Mouse (Mus musculus): Measurements from ENCODE around the gene Ralbp1. TPM values are rescaled to one million over a fixed set of nuclear protein-coding genes. Genes with fewer than 3 reads are reported as not detected.
A peak's percentile ranks its signal among the peaks of the same experiment; 100 is the strongest.

Gene Ralbp1
- polyA plus RNA-seq, 1 experiment from 2014 or later = 43.9 TPM

- H3K27ac ChIP-seq (replicated peaks) = no peak overlapping the region
- no peak overlapping the region for H3K4me2 ChIP-seq
- WGBS = 61% methylated on average over 6 of the region's 6 CpGs
- H3K9ac ChIP-seq = no peak overlapping the region
- no peak for ATAC-seq (ENCODE audit: extremely low read depth, insufficient number of reproducible peaks, low FRiP score, low TSS enrichment)
- H3K4me3 ChIP-seq = no peak overlapping the region
- H3K27me3 ChIP-seq (replicated peaks) = no peaks in the 10 kb centered on the region
- peaks cover 5% of the 10 kb centered on the region for H3K36me3 ChIP-seq
- peaks cover 9% of the 10 kb centered on the region for H3K4me1 ChIP-seq
- no peaks in the 10 kb centered on the region for H3K9me3 ChIP-seq
These were observed 28.5 kb upstream of the Ralbp1 start for GRCm38 (mm10) chr17:65914083-65914482.

GRCm38 (mm10) chr17:65912202-65912601 is 26.6 kb upstream of the Ralbp1 start:
- no peak overlapping the region for H3K9ac ChIP-seq
- peaks cover 15% of the 10 kb centered on the region for H3K4me1 ChIP-seq
- no peak overlapping the region for H3K27ac ChIP-seq (replicated peaks)
- no peaks in the 10 kb centered on the region for H3K9me3 ChIP-seq
- no peak for ATAC-seq (ENCODE audit: extremely low read depth, insufficient number of reproducible peaks, low FRiP score, low TSS enrichment)
- H3K4me3 ChIP-seq = no peak overlapping the region
- no peaks in the 10 kb centered on the region for H3K36me3 ChIP-seq
- H3K27me3 ChIP-seq (replicated peaks) = no peaks in the 10 kb centered on the region
- WGBS = 89% methylated on average over 2 of the region's 2 CpGs
- no peak overlapping the region for H3K4me2 ChIP-seq

- Histone ChIP-seq H3K9me3 (no peaks in the 10 kb centered on the region), H3K4me1 (peaks cover 22% of the 10 kb centered on the region), H3K27me3 (replicated peaks) (no peaks in the 10 kb centered on the region), H3K36me3 (no peaks in the 10 kb centered on the region), H3K9ac (no peak overlapping the region), H3K4me2 (no peak overlapping the region), H3K4me3 (no peak overlapping the region), H3K27ac (replicated peaks) (no peak overlapping the region)
- 75% methylated on average over 15 of the region's 15 CpGs for WGBS
- ATAC-seq (ENCODE audit: extremely low read depth, insufficient number of reproducible peaks, low FRiP score, low TSS enrichment) = no peak
These were observed 25.9 kb upstream of the Ralbp1 start for GRCm38 (mm10) chr17:65911285-65912069.

DNA sequence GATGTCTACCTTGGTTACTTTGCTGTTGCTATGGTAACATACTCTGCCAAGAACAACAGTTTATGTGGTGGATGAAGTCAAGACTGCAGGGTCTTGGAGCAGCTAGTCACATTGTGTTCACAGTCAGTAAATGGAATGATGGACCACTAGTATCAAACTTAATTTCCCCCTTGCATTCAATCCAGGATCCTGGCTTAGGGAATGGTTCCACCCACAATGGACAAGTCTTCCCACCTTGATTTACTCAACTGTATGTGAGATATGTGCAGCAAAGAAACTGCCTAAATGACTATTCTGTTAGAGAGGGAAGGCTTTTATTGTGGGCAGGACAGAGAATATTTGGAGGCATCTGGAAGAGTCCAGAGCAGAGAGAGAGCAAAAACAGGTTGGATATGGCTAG is 22.7 kb upstream of the Ralbp1 start:
- Histone ChIP-seq H3K4me3 (no peak overlapping the region), H3K4me2 (no peak overlapping the region), H3K9ac (no peak overlapping the region), H3K27me3 (replicated peaks) (no peaks in the 10 kb centered on the region), H3K36me3 (peaks cover 9% of the 10 kb centered on the region; the same call in 1 of the 2 replicates), H3K4me1 (peaks cover 20% of the 10 kb centered on the region), H3K9me3 (peaks cover 4% of the 10 kb centered on the region; the same call in 1 of the 2 replicates), H3K27ac (replicated peaks) (no peak overlapping the region)
- ATAC-seq (ENCODE audit: extremely low read depth, insufficient number of reproducible peaks, low FRiP score, low TSS enrichment) = no peak

DNA sequence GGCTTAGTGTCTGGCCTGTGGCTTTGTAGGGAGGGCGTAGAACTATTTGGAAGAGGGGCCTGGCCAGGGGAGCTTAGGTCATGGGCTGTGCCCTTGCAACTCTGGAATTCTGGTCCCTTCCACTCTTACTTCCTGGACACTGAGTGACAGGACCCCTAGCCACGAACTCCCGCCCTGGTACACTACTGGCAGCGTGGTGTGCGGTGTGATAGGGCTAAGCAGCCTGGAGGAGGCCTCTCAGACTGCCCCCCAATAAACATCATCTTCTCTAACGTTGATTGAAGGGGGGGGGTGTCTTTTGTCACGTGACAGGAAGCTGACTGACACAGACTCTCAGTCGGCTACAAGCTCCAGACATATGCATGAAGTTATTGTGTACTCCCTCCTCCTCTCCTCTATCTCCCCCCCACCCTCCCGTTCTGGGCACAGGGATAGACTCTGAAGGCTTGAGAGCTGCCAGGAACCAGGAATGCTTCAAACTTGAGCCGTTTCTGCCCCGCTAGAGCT is 21.4 kb upstream of the Ralbp1 start:
- no peaks in the 10 kb centered on the region for H3K27me3 ChIP-seq (replicated peaks)
- H3K27ac ChIP-seq (replicated peaks) = peak overlapping the region; percentile 67
- ATAC-seq (ENCODE audit: extremely low read depth, insufficient number of reproducible peaks, low FRiP score, low TSS enrichment) = peak; percentile 56
- 36% methylated on average over 11 of the region's 11 CpGs for WGBS
- H3K4me2 ChIP-seq = peak overlapping the region; percentile 55
- H3K9ac ChIP-seq = peak overlapping the region; percentile 66
- peaks cover 13% of the 10 kb centered on the region; the same call in 1 of the 2 replicates for H3K36me3 ChIP-seq
- H3K4me3 ChIP-seq = 0 out of 2 replicates have a peak overlapping the region, but pooled peaks have one; percentile 10
- H3K9me3 ChIP-seq = peaks cover 10% of the 10 kb centered on the region; the same call in 1 of the 2 replicates
- H3K4me1 ChIP-seq = peaks cover 20% of the 10 kb centered on the region

- H3K27me3 ChIP-seq (replicated peaks) = no peaks in the 10 kb centered on the region
- H3K36me3 ChIP-seq = peaks cover 13% of the 10 kb centered on the region; the same call in 1 of the 2 replicates
- ATAC-seq (ENCODE audit: extremely low read depth, insufficient number of reproducible peaks, low FRiP score, low TSS enrichment) = no peak
- no peak overlapping the region for H3K4me3 ChIP-seq
- 26% methylated on average over 12 of the region's 12 CpGs for WGBS
- H3K9me3 ChIP-seq = peaks cover 10% of the 10 kb centered on the region; the same call in 1 of the 2 replicates
- peak overlapping the region; percentile 55 for H3K4me2 ChIP-seq
- H3K4me1 ChIP-seq = peaks cover 20% of the 10 kb centered on the region
- H3K27ac ChIP-seq (replicated peaks) = peak overlapping the region; percentile 67
- H3K9ac ChIP-seq = peak overlapping the region; percentile 66
These were observed 20.8 kb upstream of the Ralbp1 start for GRCm38 (mm10) chr17:65906313-65906894.

DNA sequence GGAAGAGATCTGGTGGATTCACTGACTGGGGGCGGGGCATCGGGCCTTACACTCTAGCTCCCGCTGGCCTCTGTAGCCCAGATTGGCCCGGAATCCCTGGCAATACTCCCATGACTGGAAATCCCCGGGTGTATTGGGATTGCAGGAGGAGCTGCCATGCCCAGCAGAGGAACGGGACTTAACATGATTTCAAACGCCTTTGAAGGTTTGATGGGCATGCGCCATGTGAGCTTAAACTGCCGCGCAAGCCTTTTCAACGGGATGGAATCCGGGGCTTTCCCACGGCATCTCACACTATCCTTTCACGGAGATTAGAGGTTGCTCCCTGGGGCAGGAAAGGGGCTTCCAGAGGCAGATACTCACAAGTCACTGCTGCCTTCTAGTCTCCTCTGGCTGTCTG is 19.6 kb upstream of the Ralbp1 start:
- peaks cover 20% of the 10 kb centered on the region for H3K4me1 ChIP-seq
- H3K36me3 ChIP-seq = peaks cover 13% of the 10 kb centered on the region; the same call in 1 of the 2 replicates
- H3K27me3 ChIP-seq (replicated peaks) = no peaks in the 10 kb centered on the region
- no peak overlapping the region for H3K4me2 ChIP-seq
- no peak for ATAC-seq (ENCODE audit: extremely low read depth, insufficient number of reproducible peaks, low FRiP score, low TSS enrichment)
- no peak overlapping the region for H3K27ac ChIP-seq (replicated peaks)
- H3K4me3 ChIP-seq = no peak overlapping the region
- 69% methylated on average over 14 of the region's 14 CpGs for WGBS
- peaks cover 10% of the 10 kb centered on the region; the same call in 1 of the 2 replicates for H3K9me3 ChIP-seq
- H3K9ac ChIP-seq = no peak overlapping the region

DNA sequence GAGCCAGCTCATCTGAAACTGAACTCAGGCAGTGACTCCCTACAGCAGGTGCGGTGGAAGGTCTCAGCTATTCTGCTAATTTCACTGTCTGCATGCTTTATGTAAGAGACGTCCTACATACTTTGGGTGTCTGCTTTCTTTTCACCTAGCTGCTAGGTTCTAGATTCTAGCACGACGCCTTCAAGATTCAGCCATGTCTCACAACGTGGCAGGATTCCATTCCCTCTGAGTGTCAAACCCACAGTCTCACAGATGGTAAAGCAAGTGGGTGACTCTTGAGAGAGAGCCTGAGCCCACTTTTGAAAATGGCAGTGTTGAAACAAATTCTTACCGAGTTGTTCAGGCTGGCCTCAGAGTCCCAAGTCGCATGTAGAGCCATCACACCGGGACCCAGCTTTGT is 18.2 kb upstream of the Ralbp1 start:
- no peak overlapping the region for H3K4me2 ChIP-seq
- no peak for ATAC-seq (ENCODE audit: extremely low read depth, insufficient number of reproducible peaks, low FRiP score, low TSS enrichment)
- H3K27ac ChIP-seq (replicated peaks) = no peak overlapping the region
- H3K9me3 ChIP-seq = peaks cover 10% of the 10 kb centered on the region; the same call in 1 of the 2 replicates
- peaks cover 20% of the 10 kb centered on the region for H3K4me1 ChIP-seq
- no peak overlapping the region for H3K9ac ChIP-seq
- H3K36me3 ChIP-seq = peaks cover 13% of the 10 kb centered on the region; the same call in 1 of the 2 replicates
- H3K27me3 ChIP-seq (replicated peaks) = no peaks in the 10 kb centered on the region
- H3K4me3 ChIP-seq = no peak overlapping the region
- 90% methylated on average over 8 of the region's 8 CpGs for WGBS

- H3K4me2 ChIP-seq = no peak overlapping the region
- H3K9ac ChIP-seq = no peak overlapping the region
- H3K36me3 ChIP-seq = peaks cover 13% of the 10 kb centered on the region; the same call in 1 of the 2 replicates
- H3K4me3 ChIP-seq = no peak overlapping the region
- WGBS = 87% methylated on average over 1 of the region's 1 CpGs
- no peak overlapping the region for H3K27ac ChIP-seq (replicated peaks)
- no peak for ATAC-seq (ENCODE audit: extremely low read depth, insufficient number of reproducible peaks, low FRiP score, low TSS enrichment)
- H3K4me1 ChIP-seq = peaks cover 20% of the 10 kb centered on the region
- H3K27me3 ChIP-seq (replicated peaks) = no peaks in the 10 kb centered on the region
- H3K9me3 ChIP-seq = peaks cover 10% of the 10 kb centered on the region; the same call in 1 of the 2 replicates
These were observed 17.4 kb upstream of the Ralbp1 start for GRCm38 (mm10) chr17:65903011-65903410.

GRCm38 (mm10) chr17:65902281-65902680 is 16.7 kb upstream of the Ralbp1 start:
- peaks cover 10% of the 10 kb centered on the region; the same call in 1 of the 2 replicates for H3K9me3 ChIP-seq
- no peak for ATAC-seq (ENCODE audit: extremely low read depth, insufficient number of reproducible peaks, low FRiP score, low TSS enrichment)
- H3K4me2 ChIP-seq = no peak overlapping the region
- H3K36me3 ChIP-seq = peaks cover 13% of the 10 kb centered on the region; the same call in 1 of the 2 replicates
- no peak overlapping the region for H3K27ac ChIP-seq (replicated peaks)
- no peaks in the 10 kb centered on the region for H3K27me3 ChIP-seq (replicated peaks)
- no peak overlapping the region for H3K4me3 ChIP-seq
- H3K9ac ChIP-seq = no peak overlapping the region
- 78% methylated on average over 6 of the region's 6 CpGs for WGBS
- H3K4me1 ChIP-seq = peaks cover 15% of the 10 kb centered on the region

DNA sequence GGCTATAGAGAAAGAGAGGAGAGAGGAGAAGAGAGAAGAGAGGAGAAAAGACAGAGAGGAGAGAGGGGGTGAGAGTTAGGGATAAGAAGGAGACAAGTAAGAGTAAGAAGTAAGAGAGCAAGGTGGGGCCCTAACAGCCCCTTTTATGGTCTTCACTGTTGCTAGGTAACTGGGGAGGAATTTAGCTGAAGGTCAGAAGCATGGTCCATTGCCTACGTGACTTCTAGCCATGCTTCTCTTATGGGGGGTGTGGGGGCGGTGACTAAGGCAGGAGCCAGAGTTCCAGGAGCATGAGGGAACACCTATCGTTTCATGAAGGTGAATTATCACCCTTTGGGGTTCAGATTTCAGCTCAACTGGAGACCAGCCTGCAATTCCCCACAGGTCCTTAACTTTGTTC is 10.4 kb upstream of the Ralbp1 start:
- H3K4me3 ChIP-seq = no peak overlapping the region
- ATAC-seq (ENCODE audit: extremely low read depth, insufficient number of reproducible peaks, low FRiP score, low TSS enrichment) = no peak
- no peaks in the 10 kb centered on the region for H3K27me3 ChIP-seq (replicated peaks)
- 0 out of 2 replicates have a peak, but pooled peaks cover 6% of the 10 kb centered on the region for H3K9me3 ChIP-seq
- H3K4me2 ChIP-seq = no peak overlapping the region
- H3K27ac ChIP-seq (replicated peaks) = no peak overlapping the region
- WGBS = 73% methylated on average over 3 of the region's 3 CpGs
- no peak overlapping the region for H3K9ac ChIP-seq
- H3K4me1 ChIP-seq = no peaks in the 10 kb centered on the region
- no peaks in the 10 kb centered on the region for H3K36me3 ChIP-seq

Data from heart, embryonic 13.5 days (tissue).